Mouse (Mus musculus) forebrain, postnatal 0 days (tissue): ENCODE data around the gene Rnaseh2c. TPM values are rescaled to one million over a fixed set of nuclear protein-coding genes. Genes with fewer than 3 reads are reported as not detected.

Source experiments
- ATAC-seq: fragments of 200-750 bp; cut with Nextera tagmentation; 2 replicates; pipeline ENCODE4 v1.8.0; 2017; ENCODE audit warnings: mild to moderate bottlenecking, moderate library complexity
- DNase-seq: peaks from one replicate; pipeline ENCODE4 v3.0.0-alpha.2; 2015
- H3K27ac ChIP-seq: fragments of 300-500 bp; sonication (generic); 2 replicates; pipeline ENCODE4 v1.5.1; 2014; ENCODE audit warnings: low read depth, mild to moderate bottlenecking, antibody characterized with exemption, low read length, moderate library complexity, mixed read lengths
- H3K27me3 ChIP-seq: fragments of 300-500 bp; sonication (generic); 2 replicates; pipeline ENCODE4 v1.6.1; 2014; ENCODE audit warnings: mild to moderate bottlenecking, low read length, mixed read lengths; ENCODE audit not compliant: insufficient read depth
- H3K36me3 ChIP-seq: fragments of 300-500 bp; sonication (generic); 2 replicates; pipeline ENCODE4 v1.6.1; 2014; ENCODE audit warnings: mild to moderate bottlenecking, moderate library complexity; ENCODE audit not compliant: insufficient read depth
- H3K4me1 ChIP-seq: fragments of 300-500 bp; sonication (generic); 2 replicates; pipeline ENCODE4 v1.6.1; 2014; ENCODE audit warnings: antibody characterized with exemption; ENCODE audit not compliant: insufficient read depth
- H3K4me2 ChIP-seq: fragments of 300-500 bp; sonication (generic); 2 replicates; pipeline ENCODE4 v1.6.1; 2014; ENCODE audit warnings: low read depth, mild to moderate bottlenecking, moderate library complexity
- H3K4me3 ChIP-seq: fragments of 300-500 bp; sonication (generic); 2 replicates; pipeline ENCODE4 v1.5.1; 2014; ENCODE audit warnings: low read depth, low read length, mixed read lengths
- H3K9ac ChIP-seq: fragments of 300-500 bp; sonication (generic); 2 replicates; pipeline ENCODE4 v1.6.1; 2014; ENCODE audit warnings: mild to moderate bottlenecking
- H3K9me3 ChIP-seq: fragments of 300-500 bp; sonication (generic); 2 replicates; pipeline ENCODE4 v1.6.1; 2016; ENCODE audit warnings: low read length
- CTCF ChIP-seq: sonication (generic); IDR thresholded peaks from 2 replicates; pipeline ENCODE4 v1.5.1; 2016; ENCODE audit warnings: antibody characterized with exemption, control low read depth, low read depth
- WGBS: fragments of 180-500 bp; shearing (Covaris S2); extraction: QIAGEN DNeasy Blood & Tissue Kit; methylation state at CpG from one replicate; pipeline ENCODE4 v1.1.7; 2014; 5-methylcytosine and 5-hydroxymethylcytosine counted together
- polyA plus RNA-seq: library from polyadenylated mRNA; unstranded; fragments of >200 nt; fragmentation: Nextera tagmentation; extraction: Ambion mirVana; gene quantifications from 2 replicates; pipeline ENCODE4 v1.2.1, GENCODE M21; 2015
- total RNA-seq: library from RNA; depleted of rRNA; stranded (reverse); fragments of >200 nt; gene quantifications from 2 replicates; pipeline ENCODE4 v1.2.3, GENCODE M21; 2014

The Rnaseh2c gene
- total and polyA plus RNA-seq, 2 experiments from 2014 or later: 34.1 to 49.8 TPM

- 81% methylated on average over 4 of the region's 4 CpGs for WGBS
- Histone ChIP-seq H3K27ac (no peak overlapping the region), H3K4me2 (no peak overlapping the region), H3K4me1 (peaks cover 6% of the 10 kb centered on the region; the same call in 1 of the 2 replicates), H3K4me3 (no peak overlapping the region), H3K9ac (no peak overlapping the region), H3K9me3 (no peaks in the 10 kb centered on the region), H3K36me3 (peaks cover 15% of the 10 kb centered on the region), H3K27me3 (no peaks in the 10 kb centered on the region)
- TF ChIP-seq CTCF: no peak
- DNase-seq (no peak), ATAC-seq (no peak)
Measured at GRCm38 (mm10) chr19:5599224-5599623, 2.4 kb upstream of the Rnaseh2c start.

DNA sequence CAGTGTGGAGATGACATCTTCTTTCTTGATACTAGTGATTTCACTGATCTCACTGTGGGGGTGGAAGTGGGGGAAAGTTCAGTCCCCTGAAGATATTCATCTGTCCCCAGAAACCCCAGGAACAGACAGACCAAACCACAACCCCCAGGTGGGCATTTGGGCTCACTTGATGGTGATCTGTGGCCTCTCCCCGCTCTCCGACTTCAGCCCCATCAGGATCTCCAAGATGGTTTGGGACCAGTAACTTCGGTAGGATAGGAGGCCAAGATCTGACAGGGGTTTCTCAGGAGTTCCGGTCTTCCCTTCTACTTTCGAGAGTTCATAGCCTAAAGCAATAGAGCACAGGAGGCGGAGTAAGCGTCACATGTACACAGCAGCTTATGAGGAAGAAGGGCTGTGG is 2.0 kb downstream of the Rnaseh2c start:
- Histone ChIP-seq H3K27ac (no peak overlapping the region), H3K27me3 (no peaks in the 10 kb centered on the region), H3K36me3 (peaks cover 58% of the 10 kb centered on the region), H3K4me3 (no peak overlapping the region), H3K9me3 (no peaks in the 10 kb centered on the region), H3K9ac (no peak overlapping the region), H3K4me2 (no peak overlapping the region), H3K4me1 (peaks cover 6% of the 10 kb centered on the region; the same call in 1 of the 2 replicates)
- no peak for TF ChIP-seq CTCF
- DNase-seq (no peak), ATAC-seq (no peak)
- WGBS: 89% methylated on average over 7 of the region's 7 CpGs

- Histone ChIP-seq H3K4me3 (no peak overlapping the region), H3K27me3 (no peaks in the 10 kb centered on the region), H3K4me1 (peaks cover 6% of the 10 kb centered on the region; the same call in 1 of the 2 replicates), H3K9me3 (no peaks in the 10 kb centered on the region), H3K27ac (no peak overlapping the region), H3K36me3 (peaks cover 61% of the 10 kb centered on the region), H3K4me2 (no peak overlapping the region), H3K9ac (no peak overlapping the region)
- ATAC-seq (no peak), DNase-seq (no peak)
- 92% methylated on average over 7 of the region's 7 CpGs for WGBS
- TF ChIP-seq CTCF: no peak
Measured at GRCm38 (mm10) chr19:5605126-5605525, 3.5 kb downstream of the Rnaseh2c start.

DNA sequence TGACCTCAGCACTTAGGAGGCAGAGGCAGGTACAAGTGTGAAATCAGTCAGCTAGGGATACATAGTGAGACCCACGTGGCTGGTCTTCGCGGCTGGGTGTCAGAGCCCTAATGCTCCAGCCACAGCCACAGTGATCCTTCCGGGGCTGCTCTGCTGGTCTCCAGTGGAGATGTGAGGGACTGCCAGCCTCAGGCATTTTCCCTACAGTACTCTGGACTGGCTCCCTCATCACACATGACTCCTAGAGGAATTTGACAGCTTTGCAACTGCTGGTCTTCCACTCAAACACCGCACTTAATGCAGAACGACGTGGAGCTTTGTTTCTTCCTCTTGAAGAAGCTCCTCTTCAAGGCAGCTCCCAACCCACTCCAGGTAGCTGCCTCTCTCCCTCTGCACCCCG is 4.5 kb downstream of the Rnaseh2c start:
- 85% methylated on average over 8 of the region's 8 CpGs for WGBS
- peaks cover 61% of the 10 kb centered on the region for H3K36me3 ChIP-seq
- no peak overlapping the region for H3K4me3 ChIP-seq
- DNase-seq (no peak), ATAC-seq (no peak)
- H3K4me2 ChIP-seq: no peak overlapping the region
- peaks cover 6% of the 10 kb centered on the region; the same call in 1 of the 2 replicates for H3K4me1 ChIP-seq
- no peaks in the 10 kb centered on the region for H3K9me3 ChIP-seq
- no peaks in the 10 kb centered on the region for H3K27me3 ChIP-seq
- no peak overlapping the region for H3K9ac ChIP-seq
- no peak overlapping the region for H3K27ac ChIP-seq
- TF ChIP-seq CTCF: peak; percentile 19; the same call in 1 of the 2 replicates

DNA sequence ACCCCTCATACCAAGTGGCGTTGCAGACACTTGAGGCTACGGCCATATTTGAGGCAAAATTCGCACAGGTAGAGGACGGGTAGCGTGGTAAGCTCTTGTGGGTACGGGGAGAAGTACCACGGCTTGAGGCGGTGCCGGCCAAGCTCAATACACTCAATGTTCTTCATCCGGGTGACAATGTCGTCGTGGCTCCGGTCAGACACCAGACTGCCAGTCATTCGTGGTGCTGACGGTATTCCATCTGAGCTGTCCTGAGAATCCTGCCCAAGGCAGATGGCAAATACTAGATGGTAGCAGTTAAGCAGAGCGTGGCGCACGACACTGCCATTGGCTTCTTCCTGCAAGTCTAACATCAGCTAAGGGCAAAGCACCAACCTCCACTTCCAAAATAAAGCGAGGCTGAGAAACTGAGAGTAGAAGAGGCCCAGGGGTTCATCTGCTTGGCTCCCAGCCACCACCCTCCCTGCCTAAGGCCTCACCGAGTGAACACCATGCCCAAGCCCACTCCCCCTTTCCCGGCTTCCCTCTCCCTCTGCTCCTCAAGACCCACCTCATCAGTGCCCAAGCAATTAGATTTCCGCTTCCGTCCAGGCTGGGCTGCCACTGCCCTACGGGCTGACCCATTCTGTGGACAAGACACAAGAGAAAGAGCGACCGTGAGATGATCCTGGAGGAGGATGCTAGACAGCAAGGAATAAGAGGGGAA is 6.2 kb downstream of the Rnaseh2c start:
- DNase-seq: no peak
- no peak overlapping the region for H3K9ac ChIP-seq
- no peak for TF ChIP-seq CTCF
- 91% methylated on average over 26 of the region's 26 CpGs for WGBS
- H3K4me1 ChIP-seq: no peaks in the 10 kb centered on the region
- no peak overlapping the region for H3K27ac ChIP-seq
- no peaks in the 10 kb centered on the region for H3K9me3 ChIP-seq
- H3K4me2 ChIP-seq: no peak overlapping the region
- no peak for ATAC-seq
- peaks cover 60% of the 10 kb centered on the region for H3K36me3 ChIP-seq
- H3K4me3 ChIP-seq: no peak overlapping the region
- H3K27me3 ChIP-seq: no peaks in the 10 kb centered on the region

GRCm38 (mm10) chr19:5608707-5609106 is 7.0 kb downstream of the Rnaseh2c start:
- Histone ChIP-seq H3K27me3 (no peaks in the 10 kb centered on the region), H3K36me3 (peaks cover 52% of the 10 kb centered on the region), H3K4me1 (no peaks in the 10 kb centered on the region), H3K4me2 (peak overlapping the region; percentile 55), H3K27ac (no peak overlapping the region), H3K9ac (no peak overlapping the region), H3K9me3 (no peaks in the 10 kb centered on the region), H3K4me3 (peak overlapping the region; percentile 83)
- no peak for TF ChIP-seq CTCF
- ATAC-seq: no peak
- DNase-seq: no peak
- 96% methylated on average over 13 of the region's 13 CpGs for WGBS

DNA sequence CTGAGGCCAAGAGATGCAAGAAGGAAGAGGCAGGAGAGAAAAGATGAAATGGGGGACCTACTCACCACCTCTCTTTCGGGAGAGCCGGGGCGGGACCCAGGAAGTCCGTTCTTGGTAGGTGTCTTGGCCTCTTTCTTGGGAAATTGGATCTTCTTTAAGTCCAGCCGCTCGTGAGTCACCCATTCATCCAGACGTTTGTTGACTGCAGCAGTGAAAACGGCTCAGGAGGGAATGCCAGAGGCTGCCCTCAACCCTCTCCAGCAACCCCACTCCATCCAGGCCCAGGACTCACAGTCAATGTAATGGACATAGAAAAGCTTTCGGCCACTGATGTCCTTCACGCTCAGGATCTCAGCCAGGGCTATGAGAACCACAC is 7.5 kb downstream of the Rnaseh2c start:
- no peak for TF ChIP-seq CTCF
- no peak for DNase-seq
- no peaks in the 10 kb centered on the region for H3K9me3 ChIP-seq
- WGBS: 56% methylated on average over 10 of the region's 10 CpGs
- H3K4me1 ChIP-seq: no peaks in the 10 kb centered on the region
- H3K27ac ChIP-seq: peak overlapping the region; percentile 99
- peak overlapping the region; percentile 55 for H3K4me2 ChIP-seq
- H3K36me3 ChIP-seq: peaks cover 47% of the 10 kb centered on the region
- H3K27me3 ChIP-seq: no peaks in the 10 kb centered on the region
- no peak for ATAC-seq
- H3K9ac ChIP-seq: peak overlapping the region; percentile 97
- peak overlapping the region; percentile 83 for H3K4me3 ChIP-seq
